Mouse (Mus musculus): Measurements from ENCODE around the gene Eno3.

DNA sequence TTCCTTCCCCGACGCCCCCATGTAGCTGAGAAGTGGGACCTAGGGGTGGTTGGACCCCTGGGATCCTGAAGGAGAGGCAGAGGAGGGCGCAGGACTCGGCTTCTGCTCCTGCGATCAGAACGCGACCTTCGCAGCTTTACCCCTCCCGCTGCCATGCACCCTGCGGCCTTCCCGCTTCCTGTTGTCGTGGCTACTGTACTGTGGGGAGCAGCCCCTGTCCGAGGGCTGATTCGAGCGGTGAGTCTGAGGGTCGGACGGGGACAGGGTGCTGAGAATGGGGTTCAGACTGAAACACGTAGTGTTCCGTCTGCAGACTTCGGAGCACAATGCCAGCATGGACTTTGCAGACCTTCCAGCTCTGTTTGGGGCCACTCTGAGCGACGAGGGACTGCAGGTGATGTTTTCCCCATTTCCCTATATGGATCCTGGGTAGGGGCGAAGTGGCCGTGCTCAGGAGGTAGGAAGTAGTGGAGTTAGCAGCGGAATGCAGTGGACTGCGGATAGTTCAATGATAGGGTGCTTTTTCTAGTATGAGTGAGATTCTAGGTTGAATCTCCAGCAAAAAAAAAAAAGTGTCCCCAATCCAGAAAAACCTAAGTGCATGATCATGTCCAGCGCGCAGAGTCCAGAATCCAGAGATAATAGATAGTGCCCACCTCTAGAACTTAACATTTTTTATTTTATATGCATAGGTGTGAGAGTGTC lies 9.1 kb upstream of the Eno3 start:
- TF ChIP-seq CTCF (conservative IDR thresholded peaks at IDR 0.05; ENCODE audit: low read length) (no peak), NANOG (IDR thresholded peaks at IDR 0.05; ENCODE audit: borderline replicate concordance, low read length) (no peak), POU5F1 (IDR thresholded peaks at IDR 0.05; ENCODE audit: borderline replicate concordance, low read length) (no peak)

Data from E14TG2a.4 (cell line).